Mouse (Mus musculus) embryonic fibroblast, embryonic 13.5 days (primary cell): ENCODE measurements around the gene Lrp5.

Experiments used
- CTCF ChIP-seq: IDR thresholded peaks from 2 replicates; pipeline ENCODE4 v1.5.1; 2011; ENCODE audit warnings: mild to moderate bottlenecking, control low read depth, low read length, moderate library complexity, borderline replicate concordance; ENCODE audit not compliant: insufficient read depth
- POLR2A ChIP-seq: IDR thresholded peaks from 2 replicates; pipeline ENCODE4 v1.6.1; 2011; ENCODE audit warnings: low read depth, mild to moderate bottlenecking, control low read depth, low read length, moderate library complexity

- TF ChIP-seq CTCF (no peak), POLR2A (no peak)
Observed at GRCm38 (mm10) chr19:3695976-3696375, 9.6 kb upstream of the Lrp5 start.
